Mouse (Mus musculus) skeletal muscle tissue, adult 2 months (tissue): ENCODE measurements around the gene Arhgef17.

ENCODE experiments used
- DNase-seq: peaks from one replicate; pipeline ENCODE4 v3.0.0-alpha.2; 2012; ENCODE audit warnings: low read depth, low spot score

The Arhgef17 gene

DNA sequence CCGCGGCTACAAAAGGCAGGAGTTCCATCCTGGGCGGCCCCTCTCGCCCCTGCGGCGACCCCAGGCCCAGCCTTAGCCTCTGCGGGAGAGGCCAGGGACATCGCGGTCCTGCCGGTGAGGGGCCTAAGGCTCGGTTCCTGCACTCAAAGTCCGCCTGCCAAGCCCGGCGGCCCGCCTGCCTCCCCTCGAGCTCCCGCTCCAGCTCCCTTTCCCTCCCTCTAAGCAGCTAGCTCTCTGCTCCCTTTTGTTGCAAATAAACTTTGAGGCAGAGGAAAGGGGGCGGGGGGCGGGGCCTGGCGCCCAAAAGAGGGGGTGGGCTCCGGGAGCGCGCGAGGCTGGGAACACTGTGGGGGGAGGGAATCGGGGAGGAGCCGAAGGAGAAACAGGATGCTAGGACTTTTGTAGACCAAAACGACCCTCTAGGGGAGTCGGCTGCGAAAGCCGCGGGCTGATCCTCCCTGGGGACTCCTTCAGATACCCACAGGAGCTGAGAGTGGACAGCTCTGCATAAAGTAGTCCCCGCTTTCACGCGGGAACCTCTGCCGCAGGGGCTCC is at the start of gene Arhgef17:
Gene Arhgef17, minus strand, starts transcription at position 182 of the 555 bp plus-strand sequence.
- no peak for DNase-seq

DNA sequence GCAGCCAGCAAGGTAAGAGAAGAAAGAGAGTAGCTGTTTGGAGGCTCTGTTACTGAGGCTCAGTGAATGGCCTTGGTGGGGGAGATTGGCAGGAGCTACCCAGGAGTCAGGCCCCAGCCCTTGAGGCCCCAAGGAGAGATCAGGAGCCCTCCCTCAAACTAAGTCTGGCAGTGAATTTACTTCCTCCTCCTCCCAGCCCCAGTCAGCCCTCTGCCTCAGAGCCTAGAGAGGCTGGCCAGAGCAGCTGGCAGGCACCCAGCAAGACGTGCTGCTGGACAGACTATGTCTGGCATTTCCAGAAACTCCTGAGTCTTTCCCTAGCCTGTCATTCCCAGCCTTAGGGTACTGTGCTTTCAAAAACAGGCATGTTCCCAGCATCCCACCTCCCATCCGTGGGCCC is 47.3 kb upstream of the Arhgef17 start:
- DNase-seq: no peak

DNA sequence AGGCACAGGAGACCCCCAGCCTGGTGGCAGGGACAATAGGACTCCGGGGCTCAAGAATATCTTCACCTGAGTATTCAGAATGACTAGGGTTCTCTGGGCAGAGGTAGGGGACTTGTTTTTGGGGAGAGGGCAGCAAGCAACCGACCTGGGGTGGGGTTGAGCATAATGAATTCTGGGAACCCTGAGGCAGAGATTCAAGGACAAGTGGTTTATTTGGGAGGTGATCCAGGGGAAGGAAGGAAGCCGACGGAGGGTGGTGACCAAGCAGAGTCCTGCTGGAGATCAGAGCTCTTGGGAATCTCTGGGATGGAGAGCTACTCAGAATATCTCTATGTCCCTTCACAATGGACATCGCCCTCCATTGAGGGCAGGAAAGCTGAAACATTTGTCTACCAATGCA is 46.3 kb upstream of the Arhgef17 start:
- DNase-seq: no peak

DNA sequence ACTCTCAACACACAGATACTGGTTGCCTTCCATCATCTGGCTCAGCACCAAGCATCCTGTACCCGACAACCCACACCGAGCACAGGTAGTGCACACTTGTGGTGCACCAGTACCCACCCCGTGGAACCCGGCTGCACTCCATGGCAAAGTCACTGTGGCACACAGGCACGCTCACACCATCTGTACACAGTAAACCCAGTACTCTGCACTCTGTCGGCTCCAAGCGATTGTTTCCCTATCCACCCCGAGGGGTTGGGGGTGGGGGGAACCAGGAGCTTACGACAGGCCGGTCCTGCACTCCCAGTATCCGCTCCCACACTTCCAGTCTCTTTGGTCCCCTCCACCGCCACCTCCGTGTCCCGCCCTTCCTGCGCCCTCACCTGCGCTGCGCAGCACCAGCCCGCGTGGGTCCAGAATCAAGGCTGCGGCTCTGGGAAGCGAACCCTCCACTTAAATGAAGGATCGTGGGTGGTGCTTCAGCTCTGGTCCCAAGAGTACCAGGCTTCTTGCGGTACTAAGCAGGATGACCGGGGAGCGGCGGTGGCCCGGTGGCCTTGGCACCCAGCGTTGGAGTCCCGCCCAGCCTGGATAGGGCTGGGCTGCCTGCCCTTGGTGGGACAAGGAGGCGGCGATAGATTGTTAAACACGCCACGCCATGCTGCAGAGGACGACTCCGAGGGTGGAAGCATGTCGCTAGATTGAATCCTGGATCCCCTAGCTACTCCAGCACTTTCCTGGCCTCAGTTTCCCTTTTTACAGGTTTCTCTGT is 42.4 kb upstream of the Arhgef17 start, which contains the start of gene P2ry6:
Gene P2ry6, minus strand, starts transcription at position 515 of the 769 bp plus-strand sequence.
- DNase-seq: no peak

DNA sequence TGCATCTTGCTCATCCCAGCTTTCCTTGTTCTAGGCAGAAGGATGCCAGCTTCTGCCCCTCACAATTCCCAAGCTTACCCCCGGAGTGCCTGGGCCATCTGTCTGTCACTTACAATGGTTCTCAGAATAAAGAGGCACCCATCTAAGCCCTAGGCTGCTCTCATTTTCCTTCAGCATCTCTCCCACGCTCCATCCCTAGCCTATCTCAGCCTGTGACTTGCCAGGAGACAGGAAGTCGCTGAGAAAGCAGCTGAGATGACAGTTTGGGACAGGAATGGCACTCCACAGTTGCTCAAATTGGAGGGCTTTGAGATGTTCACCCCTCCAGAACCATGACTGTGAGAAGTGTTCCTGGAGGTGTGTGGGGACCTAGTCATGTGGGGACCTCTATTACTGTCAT is 41.0 kb upstream of the Arhgef17 start:
- DNase-seq: no peak

DNA sequence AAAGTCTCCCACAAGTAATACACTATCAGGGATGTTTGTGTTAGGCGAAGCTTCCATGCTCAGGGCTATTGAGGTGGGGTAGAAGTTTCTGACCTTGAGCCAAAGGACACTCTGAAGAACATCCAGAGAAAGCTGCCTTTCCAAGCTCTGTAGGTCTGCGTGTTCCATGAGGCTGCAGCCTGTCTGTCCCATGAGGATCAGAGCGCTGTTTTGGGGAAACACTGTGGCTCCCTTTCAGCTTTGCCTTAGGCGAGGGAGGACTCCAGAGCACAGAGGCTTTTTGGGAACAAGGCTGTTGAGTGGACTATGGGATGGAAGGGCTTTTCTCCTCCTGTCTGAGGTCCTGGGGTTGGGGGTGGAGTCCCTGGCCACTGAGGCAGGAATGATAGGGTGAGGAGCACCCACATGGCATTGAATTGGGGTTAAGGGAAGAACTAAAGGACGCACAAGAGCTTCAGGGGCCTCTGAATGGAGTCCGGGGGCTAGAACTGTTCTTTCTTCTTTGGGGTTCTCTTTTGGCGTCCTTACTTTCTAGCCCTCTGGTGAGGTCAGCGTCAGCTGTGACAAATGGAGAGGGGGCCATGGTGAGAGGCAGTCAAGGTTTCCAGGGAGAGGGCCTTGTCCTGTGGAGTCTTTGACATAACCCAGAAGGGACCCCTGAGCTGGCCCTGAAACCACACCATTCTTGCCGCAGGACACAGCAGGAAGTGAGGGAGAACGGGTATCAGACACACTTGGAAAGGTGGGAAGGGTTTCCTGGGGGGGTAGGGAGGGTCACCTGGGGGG is 37.2 kb upstream of the Arhgef17 start:
- DNase-seq: no peak

DNA sequence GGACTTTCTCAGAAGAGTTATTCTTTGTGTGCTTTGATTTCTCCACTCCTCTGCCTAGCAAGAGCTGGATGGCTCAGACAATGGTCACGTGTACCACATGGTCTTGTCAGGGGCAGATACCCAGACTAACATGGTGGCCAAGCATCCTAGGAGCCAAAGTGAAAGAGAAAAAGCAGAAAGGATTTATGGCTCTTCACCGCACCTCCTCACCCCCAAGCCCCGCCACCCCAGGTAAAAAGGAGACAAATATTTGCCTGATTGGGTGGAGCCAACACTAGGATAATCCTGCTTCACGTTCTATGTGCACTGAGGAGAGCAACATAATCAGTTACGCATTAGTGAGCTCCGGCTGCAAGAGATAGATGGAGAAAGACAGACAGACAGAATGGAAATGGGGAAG is 36.5 kb upstream of the Arhgef17 start:
- no peak for DNase-seq

DNA sequence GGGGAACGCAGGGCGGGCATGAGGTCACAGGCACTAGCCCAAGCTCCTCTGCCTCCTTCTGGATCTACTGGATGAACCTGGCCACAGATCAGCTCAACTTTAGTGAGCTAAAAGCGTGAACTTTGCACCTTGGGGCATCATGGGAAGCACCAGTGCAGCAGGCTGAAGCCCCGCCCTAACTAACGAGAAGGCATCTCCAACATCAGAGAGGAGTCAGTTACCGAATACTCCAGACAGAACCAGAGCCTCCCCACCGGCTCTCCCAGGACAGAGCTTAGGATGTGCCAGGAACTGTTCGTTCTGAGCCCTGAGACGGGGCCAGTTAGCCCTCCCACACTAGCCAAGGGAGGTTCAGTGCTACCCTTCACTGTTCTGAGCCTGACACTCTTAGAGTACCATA is 35.9 kb upstream of the Arhgef17 start:
- peak; percentile 75 for DNase-seq

DNA sequence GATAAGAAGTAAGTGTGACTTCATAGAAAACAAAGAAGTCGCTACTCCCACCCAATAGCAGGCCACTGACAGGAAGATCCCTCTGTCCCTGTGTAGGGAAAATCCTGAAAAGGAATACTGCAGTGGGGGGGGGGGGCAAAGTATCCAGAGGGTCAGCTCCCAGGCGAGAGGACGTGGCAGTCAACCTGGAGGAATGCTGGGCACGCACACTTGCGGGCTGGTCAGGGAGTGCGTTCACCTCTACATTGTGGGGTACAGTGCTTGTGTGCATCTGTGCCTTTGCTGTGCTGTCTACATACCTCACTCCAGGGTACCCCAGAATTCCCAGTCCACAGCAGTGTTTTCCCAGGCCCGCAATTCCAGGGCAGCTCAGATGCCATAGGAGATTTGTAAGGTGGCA is 34.1 kb upstream of the Arhgef17 start:
- DNase-seq: no peak

DNA sequence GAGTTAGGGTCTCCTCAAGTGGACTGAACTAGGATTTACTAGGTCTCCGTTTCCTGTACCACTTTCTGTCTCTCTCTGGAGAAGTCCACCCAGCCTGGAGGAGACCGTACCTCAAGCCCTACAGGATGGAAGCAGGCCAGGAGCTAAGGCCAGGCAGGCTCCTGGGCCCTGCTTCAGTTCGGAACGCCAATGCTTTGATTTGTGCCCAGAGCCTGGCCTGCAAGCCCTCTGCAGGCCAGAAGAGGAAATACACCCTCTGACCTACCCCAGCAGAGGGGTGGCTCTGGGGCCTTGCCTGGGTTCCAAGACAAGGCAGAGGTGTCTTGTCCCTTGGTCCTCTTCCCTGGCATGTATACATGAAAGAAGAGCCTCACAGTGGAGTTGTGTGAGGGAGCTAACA is 33.2 kb upstream of the Arhgef17 start:
- no peak for DNase-seq

DNA sequence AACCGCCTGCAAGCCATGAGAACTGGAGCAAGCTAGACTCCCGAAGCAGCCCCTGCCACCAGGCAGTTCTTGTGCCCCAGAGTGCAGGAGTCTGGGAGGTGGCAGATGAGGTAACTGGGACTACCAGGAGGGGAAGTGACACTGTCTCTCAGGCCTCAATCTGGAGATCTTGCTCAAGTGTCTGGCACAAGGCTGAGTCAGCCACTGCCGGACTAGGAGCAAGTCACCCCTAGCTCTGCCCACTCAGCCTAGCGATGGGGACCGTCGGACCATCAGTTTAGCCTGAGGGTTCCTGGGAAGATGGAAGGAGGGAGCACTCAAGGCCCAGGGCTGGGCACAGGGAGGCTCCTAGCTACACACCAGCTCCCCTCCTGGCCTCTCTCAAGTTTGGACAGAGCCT is 32.3 kb upstream of the Arhgef17 start:
- no peak for DNase-seq

DNA sequence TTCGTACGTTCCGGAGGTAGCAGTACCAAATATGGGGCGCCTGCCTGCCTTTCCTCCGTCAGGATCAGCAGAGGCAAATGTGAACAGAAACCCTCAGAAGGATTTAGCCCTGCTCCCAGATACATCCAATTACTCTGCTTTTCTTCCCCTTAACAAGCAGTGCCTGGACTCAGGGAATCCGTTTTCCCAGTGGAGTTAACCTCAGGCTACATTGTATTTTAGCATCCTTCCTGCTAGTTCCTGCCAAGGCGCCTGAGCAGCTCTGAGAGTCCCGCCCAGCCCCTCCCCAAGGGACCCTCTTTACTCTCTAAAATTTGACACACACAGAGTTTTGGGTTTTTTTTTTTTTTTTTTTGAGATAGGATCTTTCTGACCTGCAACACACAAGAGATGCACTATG is 31.5 kb upstream of the Arhgef17 start:
- DNase-seq: no peak

DNA sequence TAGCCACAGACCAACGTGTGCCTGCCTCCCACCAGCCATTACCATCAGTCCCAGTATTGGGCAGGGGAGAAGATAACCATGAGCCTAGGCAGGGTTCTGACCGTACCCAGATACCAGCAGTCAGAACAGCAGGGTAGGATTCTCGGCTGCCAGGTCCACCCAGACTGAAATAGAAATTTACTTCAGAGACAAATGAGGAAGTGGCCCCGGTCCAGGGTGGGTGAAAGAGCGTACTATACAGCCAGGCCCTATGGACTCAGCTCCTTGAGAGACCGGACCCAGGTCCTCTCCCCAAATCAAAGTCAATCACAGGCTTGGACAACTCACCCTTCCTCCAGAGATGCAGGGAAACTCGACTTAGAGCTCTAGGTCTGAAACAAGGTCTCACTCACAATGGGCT is 29.2 kb upstream of the Arhgef17 start:
- no peak for DNase-seq

DNA sequence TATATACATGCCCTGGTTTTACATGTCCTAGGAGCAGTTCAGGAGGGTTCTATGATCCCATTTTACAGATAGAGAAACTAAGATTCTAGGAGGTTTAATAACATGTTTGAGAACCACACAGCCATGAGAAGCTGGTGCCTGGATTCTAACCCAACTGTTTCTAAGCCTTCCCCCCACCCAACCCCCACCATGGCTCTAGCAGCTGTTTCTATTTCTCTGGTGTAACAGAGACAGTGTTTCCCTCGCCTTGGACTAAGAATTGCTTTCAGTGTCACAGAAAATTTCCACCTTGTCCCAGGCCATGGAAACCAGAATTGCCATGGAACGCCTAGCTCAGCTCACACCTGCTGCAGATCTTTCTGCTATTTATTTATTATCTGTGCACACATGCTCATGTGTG is 28.6 kb upstream of the Arhgef17 start:
- DNase-seq: no peak

DNA sequence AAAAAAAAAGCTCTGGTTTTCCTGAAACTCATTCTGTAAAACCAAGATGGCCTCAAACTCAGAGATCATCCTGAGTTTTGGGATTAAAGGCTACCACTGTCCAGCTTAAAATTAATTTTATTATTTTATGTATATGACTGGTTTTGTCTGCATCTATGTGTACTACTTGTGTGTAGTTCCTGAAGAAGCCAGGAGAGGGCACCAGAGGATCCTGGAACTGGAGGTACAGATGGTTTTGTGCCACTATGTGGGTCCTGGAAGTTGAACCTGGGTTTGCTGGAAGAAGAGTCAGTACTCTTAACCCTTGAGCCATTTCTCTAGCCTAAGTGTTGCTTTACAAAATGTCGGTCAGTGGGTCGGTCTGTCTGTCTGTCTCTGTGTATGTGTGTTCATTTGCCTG is 26.5 kb upstream of the Arhgef17 start:
- no peak for DNase-seq

DNA sequence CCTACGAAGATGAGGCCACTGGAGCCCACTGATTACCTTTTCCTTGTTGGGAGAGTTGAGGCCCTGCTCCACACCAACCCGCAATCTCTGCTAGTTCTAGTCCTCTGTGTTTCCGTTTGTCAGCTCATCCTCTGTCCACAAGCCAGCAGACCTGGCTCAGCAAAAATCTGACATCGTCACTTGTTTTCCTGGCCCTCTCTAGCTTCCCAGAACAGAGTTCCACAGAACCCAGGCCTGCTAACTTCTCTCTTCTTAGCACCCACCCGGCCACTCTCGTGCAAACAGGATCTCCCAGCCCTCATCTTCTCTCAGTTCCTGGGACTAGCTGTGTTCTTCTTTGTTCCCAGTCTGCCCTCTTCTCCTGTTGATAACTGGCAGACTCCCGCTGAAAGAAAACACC is 20.8 kb upstream of the Arhgef17 start:
- DNase-seq: no peak

DNA sequence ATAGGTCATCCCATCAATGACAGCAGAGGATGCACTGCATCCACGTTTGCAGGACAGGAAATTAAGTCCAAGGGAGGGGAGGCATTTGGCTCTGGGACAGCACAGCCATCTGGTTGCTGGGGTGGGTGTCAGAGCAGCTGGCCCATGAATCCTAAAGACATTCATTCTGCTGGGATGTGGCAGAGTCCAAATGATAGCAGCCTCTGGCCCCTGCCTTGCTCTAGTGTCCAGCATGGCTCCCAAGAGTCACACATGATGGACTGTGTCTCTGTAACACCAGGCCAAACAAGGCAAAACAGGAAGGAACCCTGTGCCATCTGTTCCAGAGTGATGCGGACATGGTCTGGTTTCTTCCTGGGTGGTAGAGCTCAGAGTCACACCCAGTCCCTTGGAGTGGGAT is 20.0 kb upstream of the Arhgef17 start:
- no peak for DNase-seq

DNA sequence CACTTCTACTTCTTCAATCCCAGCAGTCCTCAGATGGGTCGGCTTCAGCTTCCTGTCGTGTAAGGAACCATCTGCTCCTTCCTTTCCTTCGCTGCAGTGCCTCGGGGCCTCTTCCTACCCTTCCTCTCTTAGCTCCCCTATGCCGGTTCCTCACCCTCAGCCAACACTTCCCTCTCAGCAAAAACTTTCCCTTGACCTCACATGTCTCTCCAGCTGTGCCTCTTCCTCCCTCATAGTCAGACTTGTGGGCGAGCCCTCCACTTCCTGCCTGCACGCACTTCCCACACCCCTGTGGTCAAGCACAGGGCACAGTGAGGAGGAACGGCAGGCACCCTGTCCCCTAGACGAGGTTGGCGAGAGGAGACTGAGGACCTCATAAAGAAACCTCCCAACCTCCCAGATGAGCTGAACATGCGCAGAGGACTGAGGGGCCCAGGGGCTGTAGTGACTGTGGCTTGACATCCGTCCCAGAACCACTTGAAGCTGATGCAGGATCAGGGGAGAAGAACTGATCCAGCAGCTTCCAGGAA is 18.6 kb upstream of the Arhgef17 start:
- peak; percentile 74 for DNase-seq

DNA sequence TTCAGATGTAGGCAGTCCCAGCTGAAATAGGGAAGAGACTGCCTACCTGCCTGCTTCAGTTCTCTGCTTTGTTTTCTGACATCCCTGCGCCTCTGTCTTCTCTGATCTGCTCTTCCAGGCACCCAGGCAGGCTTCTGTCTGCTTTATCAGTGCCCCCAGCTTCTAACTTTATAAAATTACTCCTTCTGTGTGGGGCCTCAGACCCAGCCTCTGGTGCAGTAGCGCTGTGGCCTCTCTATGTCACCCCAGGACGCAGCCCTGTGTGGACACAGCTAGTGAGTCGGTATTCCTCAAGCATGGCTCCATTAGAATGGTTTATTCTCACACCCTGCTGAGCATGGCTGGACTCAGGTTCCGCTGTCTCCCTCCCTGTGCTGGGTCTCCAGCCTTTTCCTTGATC is 18.1 kb upstream of the Arhgef17 start:
- no peak for DNase-seq

DNA sequence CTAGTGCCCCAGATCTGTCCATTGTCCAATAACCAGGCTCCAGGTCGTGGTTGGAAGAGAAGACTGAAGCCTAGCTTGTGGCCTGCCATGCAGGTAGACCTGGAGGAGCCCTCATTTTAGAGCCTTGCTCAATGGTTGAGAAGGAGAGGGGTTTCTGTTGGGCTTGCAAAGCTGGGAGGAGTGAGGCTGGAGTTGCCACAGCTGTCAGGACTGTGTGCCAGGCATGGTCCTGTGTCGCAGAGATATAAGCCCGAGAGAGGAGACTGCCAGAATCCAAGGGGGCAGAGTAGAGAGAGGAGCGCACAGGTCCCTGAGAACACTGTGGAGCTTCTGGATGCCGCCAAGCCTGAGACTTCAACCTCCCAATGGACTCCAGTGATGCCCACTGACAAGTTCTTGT is 12.8 kb upstream of the Arhgef17 start:
- DNase-seq: no peak

DNA sequence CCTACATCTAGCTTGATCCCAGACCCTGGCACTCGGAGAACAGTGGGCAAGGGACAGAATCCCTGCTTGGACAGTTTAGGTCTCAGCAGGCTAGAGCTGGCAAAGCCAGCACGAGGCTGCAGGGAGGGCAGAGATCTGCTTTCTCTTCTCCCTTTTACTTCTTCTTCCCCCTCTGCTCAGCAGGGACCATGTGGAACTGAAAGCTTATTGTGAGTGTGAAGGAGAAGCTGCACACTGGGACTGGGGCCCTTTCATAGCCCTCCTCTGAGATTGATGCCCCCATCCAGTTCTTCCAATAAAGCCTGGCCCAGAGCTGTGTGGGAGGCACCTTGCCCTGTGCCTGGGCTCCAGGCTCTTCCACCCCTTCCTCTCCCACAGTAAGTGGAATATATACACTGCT is 12.4 kb upstream of the Arhgef17 start:
- no peak for DNase-seq

DNA sequence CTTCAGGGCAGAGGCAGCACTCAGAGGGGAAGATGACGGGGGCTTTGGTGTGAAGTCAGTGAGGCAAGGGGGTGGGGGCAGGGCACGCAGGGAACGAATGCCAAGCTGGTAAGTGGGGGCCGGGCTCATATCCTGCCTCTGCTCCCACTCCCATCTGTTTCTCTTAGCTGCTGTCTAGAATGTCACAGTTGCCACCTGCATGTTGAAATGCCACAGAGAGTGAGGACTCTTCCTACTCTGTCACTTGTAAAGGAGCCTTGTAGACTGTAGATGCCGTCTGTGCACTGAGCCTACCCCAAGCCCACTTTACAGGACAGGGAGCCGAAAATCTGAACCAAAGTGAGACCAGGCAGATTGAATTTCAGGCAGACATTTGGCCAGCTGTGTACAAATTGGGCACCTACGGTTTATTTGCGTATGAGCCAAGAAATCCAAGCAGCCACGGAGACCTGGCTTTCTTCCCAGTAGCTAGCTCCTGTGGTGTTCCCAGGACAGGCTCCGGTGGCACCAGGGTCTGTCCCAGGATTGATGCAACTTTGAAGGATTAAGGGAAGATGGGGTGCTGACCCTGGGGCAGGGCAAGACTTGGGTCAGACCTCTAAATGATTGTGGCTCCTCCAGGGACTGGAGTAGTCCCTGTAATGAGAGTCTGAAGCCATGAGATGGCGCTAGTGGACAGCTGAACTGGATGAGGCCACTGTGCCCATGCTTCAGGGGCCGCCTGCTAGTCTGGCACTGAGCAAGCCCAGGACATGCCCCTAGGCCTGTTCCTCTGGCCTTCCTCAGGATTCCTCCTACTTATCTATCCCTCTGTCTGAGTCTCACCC is 11.1 kb upstream of the Arhgef17 start:
- DNase-seq: peak; percentile 81
